Mouse (Mus musculus) thymus, adult 2 months (tissue): Measurements from ENCODE around the gene Nup133.

Experiments
- CTCF ChIP-seq: fragments of 200-500 bp; IDR thresholded peaks from 2 replicates; pipeline ENCODE4 v1.5.1; 2012; ENCODE audit warnings: mild to moderate bottlenecking, control low read depth, low read length, moderate library complexity, borderline replicate concordance; ENCODE audit not compliant: control insufficient read depth, poor library complexity, insufficient read depth; ENCODE audit errors: extremely low read depth
- POLR2A ChIP-seq: fragments of 200-500 bp; IDR thresholded peaks from 2 replicates; pipeline ENCODE4 v1.6.1; 2012; ENCODE audit warnings: mild to moderate bottlenecking, low read length, control low read depth, moderate library complexity; ENCODE audit not compliant: control insufficient read depth, poor library complexity, insufficient read depth; ENCODE audit errors: extremely low read depth

DNA sequence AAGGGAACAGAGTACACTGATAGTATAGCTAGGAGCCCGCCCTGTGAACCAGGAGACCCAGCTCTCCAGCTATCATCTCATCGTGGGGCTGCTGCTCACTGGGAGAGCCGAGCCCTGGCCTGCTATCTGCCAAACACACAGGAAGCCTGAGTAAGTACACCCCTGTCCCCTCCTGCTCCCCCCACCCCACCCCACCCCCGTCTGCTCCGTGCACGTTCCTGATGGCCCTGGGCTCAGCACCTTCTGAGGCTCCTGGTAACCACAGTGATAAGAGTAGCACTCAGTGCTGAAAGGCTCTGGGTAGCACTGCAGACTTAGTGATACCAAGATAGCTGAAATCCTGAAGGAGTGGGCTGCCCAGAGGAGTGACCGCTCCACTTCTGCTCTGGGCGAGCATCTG lies 29.9 kb upstream of the Nup133 start:
- no peak for TF ChIP-seq CTCF
- TF ChIP-seq POLR2A: no peak
